Mouse (Mus musculus) liver, postnatal 0 days (tissue): ENCODE data around the gene Commd4.

Source experiments
- CTCF ChIP-seq: sonication (generic); IDR thresholded peaks from 2 replicates; pipeline ENCODE4 v1.5.1; 2016; ENCODE audit warnings: antibody characterized with exemption, low read depth
- EP300 ChIP-seq: IDR thresholded peaks from 2 replicates; pipeline ENCODE4 v1.6.1; 2016; ENCODE audit warnings: antibody characterized with exemption, low read depth, mild to moderate bottlenecking

DNA sequence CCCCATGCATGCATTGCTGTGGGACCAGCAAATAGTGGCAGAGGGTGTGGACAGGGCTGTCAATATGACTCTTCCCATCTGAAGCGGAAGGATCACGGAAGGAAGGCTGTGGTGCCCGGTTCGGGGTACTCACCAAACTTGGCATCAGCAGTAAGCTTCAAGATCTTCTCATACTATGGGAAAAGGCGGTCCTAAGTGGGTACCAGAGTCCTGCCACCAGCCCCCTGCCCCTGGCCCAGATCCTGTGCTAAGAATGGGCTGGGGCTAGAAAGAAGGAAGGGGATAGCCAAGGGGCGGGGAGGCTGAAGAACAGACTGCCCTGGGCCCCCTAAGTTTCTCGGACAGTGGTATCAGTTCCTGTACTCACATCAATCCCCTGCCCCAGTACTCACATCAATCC lies 1.7 kb downstream of the Commd4 start:
- TF ChIP-seq CTCF (no peak), EP300 (no peak)
